Mouse (Mus musculus): ENCODE measurements around the gene Tmem50b. TPM values are rescaled to one million over a fixed set of nuclear protein-coding genes. Genes with fewer than 3 reads are reported as not detected.
"Not testable (repeated sequence)": the region's sequence is repeated elsewhere in the genome, so short reads cannot be mapped to it uniquely, and the experiment has no call there.

Gene Tmem50b
- total RNA-seq (2015; ENCODE audit: low replicate concordance) = 20.8 and 23.6 TPM in 2 replicates
- total RNA-seq (2017; ENCODE audit: low replicate concordance) = 11.2 and 12.0 TPM in 2 replicates

DNA sequence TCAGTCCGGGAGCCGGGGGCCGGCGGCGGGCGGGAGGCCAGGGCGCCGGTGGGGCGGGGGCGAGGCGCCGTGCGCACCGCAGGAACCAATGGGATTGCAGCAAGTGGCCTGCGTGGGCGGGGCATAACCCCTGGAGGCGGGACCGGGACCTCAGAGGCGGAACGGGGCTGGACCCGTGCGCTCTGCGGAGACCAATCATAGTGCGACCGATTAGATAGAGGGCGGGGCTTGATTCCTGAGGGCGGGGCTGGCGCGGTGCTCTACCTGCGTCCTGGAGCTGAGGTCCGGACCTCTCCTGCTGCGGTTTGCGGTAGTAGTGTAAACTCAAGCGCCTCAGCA lies at the start of gene Tmem50b:
Gene Tmem50b, minus strand, starts transcription at position 129 of the 339 bp plus-strand sequence.
- ATAC-seq (replicated peaks; ENCODE audit: low FRiP score, poor library complexity, severe bottlenecking) = peak; percentile 97

DNA sequence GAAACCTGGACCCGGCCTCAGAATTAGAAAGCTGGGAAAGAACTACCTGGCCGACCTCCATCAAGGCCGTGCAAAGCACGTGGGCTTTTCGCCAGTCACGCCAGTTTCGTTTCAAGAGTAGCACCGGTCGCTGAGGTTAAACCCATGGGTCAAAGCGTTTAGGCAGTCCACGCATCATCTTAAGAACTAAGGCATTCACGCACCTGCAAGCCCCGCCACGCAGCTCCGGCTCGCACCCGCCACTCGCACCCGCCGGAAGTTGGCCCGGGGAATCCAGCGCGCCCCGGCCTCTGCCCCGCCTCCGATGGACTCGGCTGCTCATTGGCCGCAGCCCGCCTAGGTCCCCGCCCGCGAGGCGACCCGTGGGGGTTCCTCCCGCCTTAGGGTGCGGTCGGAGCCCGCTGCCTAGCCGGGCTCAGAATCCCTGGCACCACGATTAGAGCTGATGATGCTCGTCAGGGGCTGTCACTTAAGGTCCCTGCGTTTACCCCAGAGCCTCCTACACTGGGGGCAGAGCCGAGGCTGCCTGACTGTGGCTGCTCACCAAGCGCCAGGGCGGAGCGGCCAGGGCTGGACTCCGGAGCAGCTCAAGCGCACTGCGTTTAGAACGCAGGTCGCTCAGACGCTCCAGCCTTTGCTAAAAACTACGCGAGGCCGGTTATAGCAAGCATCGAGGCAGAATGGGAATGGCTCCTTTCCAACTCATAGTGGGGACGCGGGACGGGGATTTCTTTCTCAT lies 49.2 kb upstream of the Tmem50b start, which contains the start of gene Gart:
Gene Gart, minus strand, starts transcription at position 272 of the 739 bp plus-strand sequence.
- peak; percentile 87 for ATAC-seq (replicated peaks; ENCODE audit: low FRiP score, poor library complexity, severe bottlenecking)

DNA sequence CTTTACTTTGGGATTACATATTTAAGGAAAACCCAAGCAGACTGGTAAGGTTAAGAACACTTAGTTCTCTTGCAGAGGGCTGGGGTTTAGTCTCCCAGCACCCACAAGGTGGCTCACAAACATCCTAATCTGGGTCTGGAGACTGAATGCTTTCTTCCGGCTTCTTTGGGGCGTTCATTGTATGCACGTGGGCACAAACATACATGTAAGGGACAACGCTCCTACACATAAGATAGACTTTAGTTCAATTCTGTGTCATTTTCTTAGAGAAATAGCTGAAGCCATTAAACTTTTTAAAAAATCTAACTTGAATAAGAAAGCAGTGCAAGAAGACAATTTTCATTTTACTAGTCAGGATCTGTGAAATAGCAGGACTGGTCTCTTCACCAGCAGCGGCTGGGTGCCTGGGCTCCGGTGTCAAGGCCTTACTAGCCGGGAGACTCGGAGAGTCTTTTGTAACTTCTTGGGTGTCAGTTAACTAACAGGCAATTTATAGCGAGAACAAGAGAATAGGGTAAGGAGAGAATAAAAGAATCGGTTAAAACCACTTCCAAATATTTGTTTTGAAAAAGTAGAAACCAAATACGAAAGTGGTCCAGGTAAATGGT lies 48.5 kb upstream of the Tmem50b start:
- ATAC-seq (replicated peaks; ENCODE audit: low FRiP score, poor library complexity, severe bottlenecking) = no peak

GRCm38 (mm10) chr16:91645420-91645819 lies 47.8 kb upstream of the Tmem50b start:
- ATAC-seq (replicated peaks; ENCODE audit: low FRiP score, poor library complexity, severe bottlenecking) = not testable (repeated sequence)

DNA sequence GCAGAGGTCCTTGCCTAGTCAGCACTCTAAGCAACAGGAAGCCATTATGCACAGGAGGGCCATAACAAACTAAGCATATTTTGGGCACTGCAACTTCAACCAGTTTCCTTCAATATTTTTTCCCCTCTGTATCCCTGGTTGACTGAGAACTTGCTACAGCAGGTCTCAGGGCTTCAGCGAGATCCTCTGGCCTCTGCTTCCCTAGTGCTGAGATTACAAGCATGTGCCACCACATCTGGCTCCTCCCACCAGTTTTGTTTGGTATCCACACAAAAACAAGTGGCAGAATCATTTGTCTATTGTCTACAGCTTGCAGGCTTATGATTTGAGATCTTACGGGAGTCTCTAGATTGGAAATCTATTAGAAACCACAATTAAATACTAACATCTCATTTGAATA lies 47.3 kb upstream of the Tmem50b start:
- no peak for ATAC-seq (replicated peaks; ENCODE audit: low FRiP score, poor library complexity, severe bottlenecking)

- ATAC-seq (replicated peaks; ENCODE audit: low FRiP score, poor library complexity, severe bottlenecking) = no peak
Observed at GRCm38 (mm10) chr16:91640171-91640570, 42.6 kb upstream of the Tmem50b start.

DNA sequence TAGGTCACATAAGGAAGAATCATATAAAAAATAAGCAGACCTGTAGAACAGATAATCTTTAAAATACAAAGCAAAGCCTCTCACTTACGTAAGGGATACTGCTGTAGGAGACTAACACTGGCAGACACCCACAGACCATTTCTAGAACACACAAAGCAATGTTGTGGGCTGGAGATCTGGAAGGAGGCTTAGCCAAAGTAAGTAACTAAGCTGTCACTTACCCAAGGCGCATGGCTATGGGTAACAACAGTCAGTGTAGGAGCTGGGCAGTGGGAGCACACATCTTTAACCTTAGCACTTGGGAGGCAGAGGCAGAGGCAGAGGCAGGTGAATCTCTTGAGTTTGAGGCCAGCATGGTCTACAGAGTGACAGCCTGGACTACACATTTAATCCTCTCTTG lies 42.0 kb upstream of the Tmem50b start:
- ATAC-seq (replicated peaks; ENCODE audit: low FRiP score, poor library complexity, severe bottlenecking) = no peak

DNA sequence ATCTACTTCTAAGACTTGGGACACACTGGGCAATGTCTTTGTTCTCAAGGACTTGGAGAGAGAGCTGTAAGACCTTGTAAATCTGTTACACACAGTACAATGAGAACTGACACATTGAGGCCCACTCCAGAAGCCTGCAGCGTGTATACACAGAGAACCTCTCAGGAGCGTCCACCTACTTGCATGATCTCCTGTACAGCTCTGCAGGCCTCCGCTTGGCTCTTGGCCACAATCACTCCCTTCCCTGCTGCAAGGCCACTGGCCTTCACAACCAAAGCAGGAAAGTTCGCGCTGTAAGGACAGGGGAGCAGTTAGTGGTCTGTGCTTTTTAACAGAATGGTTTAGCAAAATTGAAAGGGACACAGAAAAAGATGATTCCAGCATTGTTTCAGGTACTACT lies 41.6 kb upstream of the Tmem50b start:
- no peak for ATAC-seq (replicated peaks; ENCODE audit: low FRiP score, poor library complexity, severe bottlenecking)

DNA sequence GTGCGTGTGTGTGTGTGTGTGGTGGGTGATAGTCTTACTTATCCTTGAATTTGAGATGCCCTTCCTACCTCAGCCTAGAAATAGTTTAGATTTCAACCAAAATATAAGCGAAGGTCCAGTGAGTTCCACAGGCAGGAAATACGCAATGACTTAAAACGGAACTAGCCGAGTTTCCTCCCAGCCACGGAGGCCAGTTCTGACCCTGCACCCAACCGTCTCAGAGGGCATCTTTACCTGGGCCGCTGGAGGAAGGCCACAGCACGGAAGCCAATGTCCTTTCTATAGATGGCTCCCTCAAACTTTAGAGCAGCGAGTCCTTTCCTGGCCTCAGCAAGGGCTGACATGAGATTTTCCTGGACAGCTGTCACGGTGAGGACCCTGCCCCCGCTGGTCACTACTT lies 36.0 kb upstream of the Tmem50b start:
- no peak for ATAC-seq (replicated peaks; ENCODE audit: low FRiP score, poor library complexity, severe bottlenecking)

- ATAC-seq (replicated peaks; ENCODE audit: low FRiP score, poor library complexity, severe bottlenecking) = no peak
Observed at GRCm38 (mm10) chr16:91632940-91633339, 35.3 kb upstream of the Tmem50b start.

- no peak for ATAC-seq (replicated peaks; ENCODE audit: low FRiP score, poor library complexity, severe bottlenecking)
Observed at GRCm38 (mm10) chr16:91632439-91632838, 34.8 kb upstream of the Tmem50b start.

DNA sequence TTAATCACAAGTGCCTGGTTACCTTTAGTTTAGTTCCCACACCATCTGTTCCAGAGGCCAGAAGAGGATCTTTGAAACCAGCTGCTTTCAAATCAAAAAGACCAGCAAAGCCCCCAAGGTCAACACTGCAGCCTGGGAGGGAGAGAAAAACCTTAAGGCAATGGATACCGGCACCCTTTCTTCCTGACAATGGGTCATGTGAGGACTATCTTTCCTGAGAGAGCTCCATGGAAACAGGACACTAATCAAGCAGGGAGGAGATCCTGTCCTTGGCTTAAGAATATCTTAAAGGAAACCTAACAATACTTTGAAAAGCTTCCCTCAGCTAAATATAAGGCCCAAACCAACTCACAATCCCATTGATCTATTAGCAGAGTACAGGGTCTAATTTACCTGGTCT lies 33.0 kb upstream of the Tmem50b start:
- ATAC-seq (replicated peaks; ENCODE audit: low FRiP score, poor library complexity, severe bottlenecking) = no peak

GRCm38 (mm10) chr16:91629749-91630148 lies 32.1 kb upstream of the Tmem50b start:
- ATAC-seq (replicated peaks; ENCODE audit: low FRiP score, poor library complexity, severe bottlenecking) = no peak

DNA sequence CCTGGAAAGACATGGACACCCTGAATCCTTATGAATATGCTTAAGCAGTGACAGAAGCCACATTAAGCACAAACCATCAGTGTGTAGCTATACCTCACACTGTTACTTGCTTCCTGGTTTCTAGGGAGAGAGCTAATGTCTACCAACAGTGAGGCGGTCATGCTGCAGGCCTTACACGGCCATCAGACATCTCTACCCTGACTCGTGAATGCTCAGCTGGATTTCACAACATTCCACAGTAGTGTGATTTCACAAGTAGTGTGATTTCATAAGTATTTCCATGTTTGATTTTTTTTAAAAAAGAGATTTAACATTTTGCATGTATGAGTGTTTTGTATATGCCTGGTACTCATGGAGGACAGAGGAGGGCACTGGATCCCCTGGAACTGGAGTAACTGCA lies 31.1 kb upstream of the Tmem50b start:
- ATAC-seq (replicated peaks; ENCODE audit: low FRiP score, poor library complexity, severe bottlenecking) = no peak

DNA sequence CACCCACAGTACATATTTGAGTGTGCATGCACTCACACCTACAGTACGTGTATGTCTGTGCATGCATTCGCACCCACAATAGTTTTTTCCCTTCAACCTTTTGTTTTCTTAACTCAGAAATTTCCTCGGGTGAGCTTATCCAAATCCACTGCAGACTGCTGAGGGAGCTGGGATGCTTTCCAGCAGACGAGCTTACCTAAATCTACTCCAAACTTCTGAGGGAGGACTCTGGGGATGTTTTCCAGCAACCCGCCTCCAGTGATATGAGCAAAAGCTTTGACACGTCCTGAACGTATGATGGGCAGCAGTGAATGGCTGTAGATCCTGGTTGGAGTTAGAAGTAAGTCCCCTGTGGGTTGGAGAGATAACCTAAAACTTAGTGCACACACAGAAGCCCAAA lies 30.2 kb upstream of the Tmem50b start:
- no peak for ATAC-seq (replicated peaks; ENCODE audit: low FRiP score, poor library complexity, severe bottlenecking)

GRCm38 (mm10) chr16:91623074-91623473 lies 25.5 kb upstream of the Tmem50b start:
- ATAC-seq (replicated peaks; ENCODE audit: low FRiP score, poor library complexity, severe bottlenecking) = no peak

DNA sequence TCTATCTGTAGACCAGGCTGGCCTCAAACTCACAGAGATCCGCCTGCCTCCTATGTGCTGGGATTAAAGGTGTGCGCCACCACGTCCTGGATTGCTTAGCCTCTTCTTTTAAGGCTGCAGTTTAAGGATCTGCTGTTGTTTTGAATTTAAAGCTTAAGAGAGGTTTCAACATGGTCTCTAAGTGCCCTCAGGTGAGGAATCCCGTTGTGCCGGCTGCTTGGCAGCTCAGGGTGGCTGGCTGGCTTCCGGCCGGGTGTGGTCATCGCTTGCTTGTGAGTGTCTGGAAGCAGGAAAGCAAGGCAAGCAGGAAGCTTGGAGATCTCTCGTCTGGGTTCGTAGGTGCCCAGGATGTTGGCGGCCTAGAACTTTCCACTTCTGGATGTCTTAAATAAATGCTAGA lies 23.4 kb upstream of the Tmem50b start:
- ATAC-seq (replicated peaks; ENCODE audit: low FRiP score, poor library complexity, severe bottlenecking) = no peak

GRCm38 (mm10) chr16:91620185-91620584 lies 22.6 kb upstream of the Tmem50b start:
- no peak for ATAC-seq (replicated peaks; ENCODE audit: low FRiP score, poor library complexity, severe bottlenecking)

DNA sequence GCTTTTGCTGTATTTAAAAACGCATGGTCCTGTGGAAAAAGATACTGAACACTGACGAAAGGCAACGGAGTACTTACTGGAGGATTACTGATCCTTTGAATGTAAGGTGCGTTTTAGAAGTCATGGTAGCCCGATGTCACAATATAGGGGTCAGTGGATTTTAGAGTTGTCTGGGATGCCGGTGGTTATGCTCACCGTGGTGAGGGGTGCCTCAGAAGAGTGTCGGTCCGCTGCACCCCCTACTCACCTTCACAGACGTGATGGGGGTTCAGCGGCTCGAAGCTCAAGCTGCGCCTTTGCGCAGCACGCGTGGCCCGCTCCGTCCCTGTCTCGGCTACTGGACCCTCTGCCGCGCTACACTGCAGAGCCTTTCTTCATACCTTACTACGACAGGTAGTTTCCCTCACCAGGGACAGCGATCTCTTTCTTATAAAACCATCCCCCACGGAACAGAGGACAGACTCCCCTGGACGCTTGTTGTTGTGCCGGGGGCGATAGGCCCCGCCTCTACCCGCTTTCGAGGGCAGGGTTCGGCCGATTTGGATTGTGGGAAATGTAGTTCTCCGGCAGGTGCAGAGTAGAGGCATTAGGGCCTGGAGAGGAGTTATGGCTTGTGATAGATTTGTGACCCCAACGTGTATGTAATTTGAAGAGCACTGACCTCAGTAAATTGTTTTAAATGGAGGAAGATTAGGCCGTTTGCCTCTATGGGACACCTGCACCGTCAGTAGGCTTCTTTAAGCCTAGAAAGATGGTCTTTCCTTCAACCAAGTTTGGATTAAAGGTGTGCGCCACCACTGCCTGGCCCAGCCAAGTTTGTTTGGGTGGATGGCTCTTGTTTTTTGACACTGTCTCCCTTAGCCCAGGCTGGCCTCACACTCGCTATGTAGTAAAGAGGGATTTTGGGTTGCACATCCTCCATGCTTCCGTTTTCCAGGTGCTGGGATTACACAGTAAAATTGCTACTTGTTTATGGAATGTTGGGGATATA lies 21.2 kb upstream of the Tmem50b start, which contains the start of gene Dnajc28:
Gene Dnajc28, minus strand, starts transcription at position 516 of the 991 bp plus-strand sequence.
- peak; percentile 96 for ATAC-seq (replicated peaks; ENCODE audit: low FRiP score, poor library complexity, severe bottlenecking)

DNA sequence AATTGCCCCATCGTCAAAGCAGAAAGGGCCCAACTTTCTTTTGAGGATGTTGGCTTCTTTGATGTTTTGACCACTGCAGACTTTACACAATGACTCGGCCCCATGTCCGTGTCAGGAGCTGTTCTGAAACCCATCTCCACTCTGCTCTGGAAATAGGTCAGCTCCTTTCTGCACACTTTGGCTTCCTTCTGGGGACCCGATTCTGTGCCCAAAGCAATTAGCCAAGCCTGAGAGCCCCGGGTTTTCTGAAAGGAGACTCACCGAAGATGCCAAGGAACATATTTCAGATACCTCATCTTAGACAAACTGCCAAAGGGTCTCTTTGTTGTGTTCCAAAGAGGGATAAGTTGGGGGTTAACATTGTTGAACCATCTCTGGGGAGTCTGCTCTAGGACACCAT lies 17.0 kb upstream of the Tmem50b start:
- ATAC-seq (replicated peaks; ENCODE audit: low FRiP score, poor library complexity, severe bottlenecking) = no peak

Measured in erythroblast, adult 5-6 weeks (primary cell).